Mouse (Mus musculus) liver, embryonic 12.5 days (tissue): Measurements from ENCODE around the gene Spata25. TPM values are rescaled to one million over a fixed set of nuclear protein-coding genes. Genes with fewer than 3 reads are reported as not detected.

Source experiments
- ATAC-seq: fragments of 200-750 bp; cut with Nextera tagmentation; 2 replicates; pipeline ENCODE4 v1.8.0; 2017; ENCODE audit warnings: moderate number of reproducible peaks, mild to moderate bottlenecking, moderate library complexity
- H3K27ac ChIP-seq: fragments of 300-500 bp; sonication (generic); 2 replicates; pipeline ENCODE4 v1.5.1; 2016; ENCODE audit warnings: mild to moderate bottlenecking
- H3K27me3 ChIP-seq: fragments of 300-500 bp; sonication (generic); replicated peaks from 2 replicates; pipeline ENCODE4 v1.6.1; 2016; ENCODE audit warnings: mild to moderate bottlenecking, moderate library complexity
- H3K36me3 ChIP-seq: fragments of 300-500 bp; sonication (generic); 2 replicates; pipeline ENCODE4 v1.6.1; 2016; ENCODE audit warnings: mild to moderate bottlenecking, moderate library complexity
- H3K4me1 ChIP-seq: fragments of 300-500 bp; sonication (generic); 2 replicates; pipeline ENCODE4 v1.6.1; 2016
- H3K4me2 ChIP-seq: fragments of 300-500 bp; sonication (generic); 2 replicates; pipeline ENCODE4 v1.6.1; 2016; ENCODE audit warnings: mild to moderate bottlenecking, moderate library complexity
- H3K4me3 ChIP-seq: fragments of 300-500 bp; sonication (generic); 2 replicates; pipeline ENCODE4 v1.5.1; 2016; ENCODE audit warnings: mild to moderate bottlenecking, moderate library complexity
- H3K9ac ChIP-seq: fragments of 300-500 bp; sonication (generic); 2 replicates; pipeline ENCODE4 v1.6.1; 2016; ENCODE audit warnings: mild to moderate bottlenecking, moderate library complexity
- H3K9me3 ChIP-seq: fragments of 300-500 bp; sonication (generic); replicated peaks from 2 replicates; pipeline ENCODE4 v1.6.1; 2016; ENCODE audit warnings: mild to moderate bottlenecking, moderate library complexity
- WGBS: fragments of 180-500 bp; shearing (Covaris S2); methylation state at CpG from one replicate; pipeline ENCODE4 v1.1.7; 2016; ENCODE audit not compliant: insufficient replicate concordance; 5-methylcytosine and 5-hydroxymethylcytosine counted together
- polyA plus RNA-seq: library from polyadenylated mRNA; unstranded; fragments of >200 nt; fragmentation: Nextera tagmentation; extraction: Ambion mirVana; gene quantifications from 2 replicates; pipeline ENCODE4 v1.2.1, GENCODE M21; 2016

The Spata25 gene
- polyA plus RNA-seq, 1 experiment from 2014 or later = not detected

DNA sequence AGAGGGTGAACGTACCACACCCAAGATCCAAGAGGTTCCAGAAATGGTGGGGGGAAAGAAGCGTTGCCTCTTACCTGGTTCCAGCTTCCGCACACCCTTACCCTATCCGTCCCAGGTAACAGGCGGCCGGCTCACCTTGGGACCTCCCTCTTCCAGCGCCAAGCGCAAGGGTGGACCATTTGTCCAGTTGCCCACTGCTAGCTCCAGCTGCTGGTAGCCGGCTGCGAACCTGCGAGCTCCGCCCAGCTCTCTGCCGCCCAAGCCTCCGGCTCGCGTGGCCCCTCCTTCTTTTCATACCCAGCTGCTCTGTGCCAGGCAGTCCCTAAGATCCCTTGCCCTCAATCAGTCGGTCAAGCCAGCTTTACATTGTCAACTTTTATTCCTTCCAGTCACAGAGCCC, 51.5 kb downstream of the Spata25 start:
- ATAC-seq = no peak
- H3K36me3 ChIP-seq = peaks cover 19% of the 10 kb centered on the region
- no peak overlapping the region for H3K9ac ChIP-seq
- WGBS = 44% methylated on average over 17 of the region's 17 CpGs
- H3K4me2 ChIP-seq = no peak overlapping the region
- H3K27ac ChIP-seq = no peak overlapping the region
- peaks cover 33% of the 10 kb centered on the region for H3K4me1 ChIP-seq
- H3K4me3 ChIP-seq = no peak overlapping the region
- H3K9me3 ChIP-seq = no peaks in the 10 kb centered on the region
- peaks cover 65% of the 10 kb centered on the region for H3K27me3 ChIP-seq

Other genes with a start within 250 kb of the Spata25 start
- gene Wfdc6a, start 243.1 kb downstream of the Spata25 start, polyA plus RNA-seq = 0.26 TPM in 1 of 2 replicates, not detected in the other
- gene Eppin, start 234.9 kb downstream of the Spata25 start, polyA plus RNA-seq = not detected in 2 replicates
- gene Wfdc6b, start 215.0 kb downstream of the Spata25 start, polyA plus RNA-seq = not detected in 2 replicates
- not detected in 2 replicates for gene Wfdc8, start 214.9 kb downstream of the Spata25 start, polyA plus RNA-seq
- not detected in 2 replicates for gene Wfdc16, start 189.7 kb downstream of the Spata25 start, polyA plus RNA-seq
- not detected in 2 replicates for gene Wfdc10, start 172.5 kb downstream of the Spata25 start, polyA plus RNA-seq
- gene Wfdc9, start 172.0 kb downstream of the Spata25 start, polyA plus RNA-seq = not detected in 2 replicates
- not detected in 2 replicates for gene Wfdc11, start 154.4 kb downstream of the Spata25 start, polyA plus RNA-seq
- not detected in 2 replicates for gene Wfdc13, start 143.4 kb downstream of the Spata25 start, polyA plus RNA-seq
- gene Spint4, start 130.0 kb downstream of the Spata25 start, polyA plus RNA-seq = not detected in 2 replicates
- gene Spint5, start 113.2 kb downstream of the Spata25 start, polyA plus RNA-seq = not detected in 2 replicates
- 0.48 and 0.93 TPM in 2 replicates for gene Wfdc3, start 82.6 kb downstream of the Spata25 start, polyA plus RNA-seq
- gene Dnttip1, start 82.6 kb downstream of the Spata25 start, polyA plus RNA-seq = 56.9 and 61.0 TPM in 2 replicates
- gene Ube2c, start 58.6 kb downstream of the Spata25 start, polyA plus RNA-seq = 669 and 687 TPM in 2 replicates
- 0.66 and 1.8 TPM in 2 replicates for gene Tnnc2, start 48.6 kb downstream of the Spata25 start, polyA plus RNA-seq
- 5.5 TPM in 2 replicates for gene Snx21, start 42.7 kb downstream of the Spata25 start, polyA plus RNA-seq
- gene Acot8, start 23.7 kb downstream of the Spata25 start, polyA plus RNA-seq = 20.3 and 21.5 TPM in 2 replicates
- 4.8 and 5.9 TPM in 2 replicates for gene Zswim3, start 23.4 kb downstream of the Spata25 start, polyA plus RNA-seq
- 8.9 and 9.1 TPM in 2 replicates for gene Zswim1, start 5.9 kb downstream of the Spata25 start, polyA plus RNA-seq
- 66.7 and 69.3 TPM in 2 replicates for gene Ctsa, start 4.3 kb upstream of the Spata25 start, polyA plus RNA-seq
- gene Neurl2, start 4.9 kb upstream of the Spata25 start, polyA plus RNA-seq = 2.1 and 2.2 TPM in 2 replicates
- gene Pltp, start 29.2 kb upstream of the Spata25 start, polyA plus RNA-seq = 8.4 and 8.7 TPM in 2 replicates
- 48.6 and 51.5 TPM in 2 replicates for gene Pcif1, start 50.8 kb upstream of the Spata25 start, polyA plus RNA-seq
- 10.5 and 11.2 TPM in 2 replicates for gene Zfp335, start 83.2 kb upstream of the Spata25 start, polyA plus RNA-seq
- gene Mmp9, start 112.2 kb upstream of the Spata25 start, polyA plus RNA-seq = 1.9 TPM in 2 replicates
- gene Slc12a5, start 132.3 kb upstream of the Spata25 start, polyA plus RNA-seq = 0.50 and 0.63 TPM in 2 replicates
- 33.2 and 34.4 TPM in 2 replicates for gene Ncoa5, start 206.3 kb upstream of the Spata25 start, polyA plus RNA-seq
- 3.2 and 3.9 TPM in 2 replicates for gene Cd40, start 227.1 kb upstream of the Spata25 start, polyA plus RNA-seq